Mouse (Mus musculus) bone marrow macrophage, adult 2 months (primary cell): ENCODE results near the gene Mmp17. TPM values are rescaled to one million over a fixed set of nuclear protein-coding genes. Genes with fewer than 3 reads are reported as not detected.
"Not testable (repeated sequence)": the region's sequence is repeated elsewhere in the genome, so short reads cannot be mapped to it uniquely, and the experiment has no call there.

Experiments used
- H3K27ac ChIP-seq: 2 replicates; pipeline ENCODE4 v1.5.1; 2012; ENCODE audit warnings: low read depth, low read length; ENCODE audit not compliant: insufficient read depth
- H3K4me1 ChIP-seq: 2 replicates; pipeline ENCODE4 v1.6.1; 2012; ENCODE audit warnings: low read length; ENCODE audit not compliant: control insufficient read depth, insufficient read depth
- H3K4me3 ChIP-seq: 2 replicates; pipeline ENCODE4 v1.5.1; 2012; ENCODE audit warnings: mild to moderate bottlenecking, low read length, moderate library complexity; ENCODE audit not compliant: insufficient read depth
- CTCF ChIP-seq: IDR thresholded peaks from 2 replicates; pipeline ENCODE4 v1.5.1; 2012; ENCODE audit warnings: low read depth, mild to moderate bottlenecking, low read length, moderate library complexity
- POLR2A ChIP-seq: IDR thresholded peaks from 2 replicates; pipeline ENCODE4 v1.6.1; 2012; ENCODE audit warnings: mild to moderate bottlenecking, low read depth, low read length, borderline replicate concordance
- polyA plus RNA-seq: library from polyadenylated mRNA; stranded (reverse); fragments of >200 nt; gene quantifications from 2 replicates; pipeline ENCODE4 v1.2.4, GENCODE M21; 2012; ENCODE audit not compliant: missing spikeins, insufficient read depth, insufficient read length

The Mmp17 gene
- polyA plus RNA-seq, 1 experiment = 0.08 TPM

GRCm38 (mm10) chr5:129586016-129586415, 2.0 kb downstream of the Mmp17 start:
- TF ChIP-seq POLR2A (no peak), CTCF (peak; percentile 80; the same call in 1 of the 2 replicates)
- Histone ChIP-seq H3K4me1 (peaks cover 2% of the 10 kb centered on the region; the same call in 1 of the 2 replicates), H3K27ac (no peak overlapping the region), H3K4me3 (peak overlapping the region; percentile 28)

- Histone ChIP-seq H3K4me1 (peaks cover 2% of the 10 kb centered on the region; the same call in 1 of the 2 replicates), H3K4me3 (no peak overlapping the region), H3K27ac (no peak overlapping the region)
- no peak for TF ChIP-seq POLR2A
- no peak for TF ChIP-seq CTCF
Observed at GRCm38 (mm10) chr5:129586471-129586870, 2.5 kb downstream of the Mmp17 start.

- Histone ChIP-seq H3K4me3 (no peak overlapping the region), H3K4me1 (no peaks in the 10 kb centered on the region; the same call in 1 of the 2 replicates), H3K27ac (no peak overlapping the region)
- no peak for TF ChIP-seq CTCF
- no peak for TF ChIP-seq POLR2A
Observed at GRCm38 (mm10) chr5:129590915-129591314, 6.9 kb downstream of the Mmp17 start.

- Histone ChIP-seq H3K27ac (no peak overlapping the region), H3K4me3 (no peak overlapping the region), H3K4me1 (no peaks in the 10 kb centered on the region)
- peak; percentile 90 for TF ChIP-seq CTCF
- TF ChIP-seq POLR2A = no peak
Observed at GRCm38 (mm10) chr5:129594116-129595114, 10.4 kb downstream of the Mmp17 start.

- Histone ChIP-seq H3K27ac (no peak overlapping the region), H3K4me1 (no peaks in the 10 kb centered on the region), H3K4me3 (no peak overlapping the region)
- TF ChIP-seq POLR2A = no peak
- TF ChIP-seq CTCF = no peak
Observed at GRCm38 (mm10) chr5:129602071-129602487, 18.1 kb downstream of the Mmp17 start.

GRCm38 (mm10) chr5:129607476-129607875, 23.5 kb downstream of the Mmp17 start:
- Histone ChIP-seq H3K4me3 (no peak overlapping the region), H3K4me1 (no peaks in the 10 kb centered on the region), H3K27ac (no peak overlapping the region)
- TF ChIP-seq CTCF = no peak
- TF ChIP-seq POLR2A = no peak

- TF ChIP-seq POLR2A (no peak), CTCF (peak; percentile 54; the same call in 1 of the 2 replicates)
Observed at GRCm38 (mm10) chr5:129611060-129611459, 27.1 kb downstream of the Mmp17 start.

GRCm38 (mm10) chr5:129620600-129620999, 36.6 kb downstream of the Mmp17 start:
- not testable (repeated sequence) for H3K4me3 ChIP-seq, H3K27ac ChIP-seq, H3K4me1 ChIP-seq

More at GRCm38 (mm10) chr5:129611060-129611459, 27.1 kb downstream of the Mmp17 start:
- no peak overlapping the region for H3K4me3 ChIP-seq
- H3K4me1 ChIP-seq = no peaks in the 10 kb centered on the region
- no peak overlapping the region for H3K27ac ChIP-seq

- no peak overlapping the region for H3K27ac ChIP-seq
- no peaks in the 10 kb centered on the region for H3K4me1 ChIP-seq
- H3K4me3 ChIP-seq = no peak overlapping the region
- TF ChIP-seq POLR2A (no peak), CTCF (no peak)
Observed at GRCm38 (mm10) chr5:129621361-129621760, 37.4 kb downstream of the Mmp17 start.

- Histone ChIP-seq H3K4me1 (no peaks in the 10 kb centered on the region), H3K27ac (no peak overlapping the region), H3K4me3 (no peak overlapping the region)
- TF ChIP-seq CTCF (no peak), POLR2A (no peak)
Observed at GRCm38 (mm10) chr5:129626099-129626498, 42.1 kb downstream of the Mmp17 start.

- H3K27ac ChIP-seq, H3K4me1 ChIP-seq, H3K4me3 ChIP-seq: not testable (repeated sequence)
Observed at GRCm38 (mm10) chr5:129626586-129626985, 42.6 kb downstream of the Mmp17 start.

GRCm38 (mm10) chr5:129632270-129633250, 48.6 kb downstream of the Mmp17 start:
- not testable (repeated sequence) for H3K4me3 ChIP-seq, H3K4me1 ChIP-seq

More at GRCm38 (mm10) chr5:129632270-129633250, 48.6 kb downstream of the Mmp17 start:
- not testable (repeated sequence) for H3K27ac ChIP-seq
